Mouse (Mus musculus) spleen, adult 12 weeks (tissue): Measurements from ENCODE around the gene Imp3.

Experiments
- DNase-seq: peaks from one replicate; pipeline ENCODE4 v3.0.0; 2022; ENCODE audit warnings: low spot score

Gene Imp3

DNA sequence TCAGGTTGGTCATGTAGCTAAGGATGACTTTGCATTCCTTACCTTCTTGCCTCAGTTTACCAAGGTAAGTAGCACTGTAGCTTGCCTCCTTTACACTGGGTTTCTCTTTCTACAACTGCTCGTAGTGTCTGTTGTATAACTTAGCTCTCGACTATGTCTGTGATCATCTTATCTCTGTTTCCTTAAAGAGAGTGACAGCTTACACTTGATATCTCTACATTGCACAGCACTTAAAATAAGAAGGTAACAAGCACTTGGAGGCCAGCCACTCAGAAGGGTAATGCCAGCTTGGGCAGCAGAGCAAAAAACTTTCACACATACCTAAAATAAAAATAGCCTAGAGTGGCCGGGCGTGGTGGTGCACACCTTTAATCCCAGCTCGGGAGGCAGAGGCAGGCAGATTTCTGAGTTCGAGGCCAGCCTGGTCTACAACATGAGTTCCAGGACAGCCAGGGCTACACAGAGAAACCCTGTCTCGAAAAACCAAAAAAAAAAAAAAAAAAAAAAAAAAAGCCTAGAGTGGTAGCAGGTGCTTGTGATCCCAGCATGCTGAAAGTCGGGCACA is 36.8 kb downstream of the Imp3 start:
- no peak for DNase-seq

DNA sequence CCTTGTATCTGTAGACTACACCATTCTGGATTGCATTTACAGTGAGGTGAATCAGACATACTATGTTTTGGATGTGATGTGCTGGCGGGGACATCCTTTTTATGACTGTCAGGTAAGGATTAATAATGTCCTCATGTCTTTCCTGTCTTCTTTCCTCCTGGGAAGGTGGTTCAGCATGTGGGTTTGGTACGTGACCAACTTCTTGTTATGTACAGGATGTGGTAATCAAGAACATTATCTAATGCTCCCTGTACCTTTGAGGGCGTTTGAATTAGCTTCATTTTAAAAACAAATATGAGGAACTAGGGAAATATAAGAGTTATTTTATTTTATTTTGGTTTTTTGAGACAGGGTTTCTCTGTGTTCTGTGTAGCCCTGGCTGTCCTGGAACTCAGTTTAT is 37.9 kb downstream of the Imp3 start:
- no peak for DNase-seq

DNA sequence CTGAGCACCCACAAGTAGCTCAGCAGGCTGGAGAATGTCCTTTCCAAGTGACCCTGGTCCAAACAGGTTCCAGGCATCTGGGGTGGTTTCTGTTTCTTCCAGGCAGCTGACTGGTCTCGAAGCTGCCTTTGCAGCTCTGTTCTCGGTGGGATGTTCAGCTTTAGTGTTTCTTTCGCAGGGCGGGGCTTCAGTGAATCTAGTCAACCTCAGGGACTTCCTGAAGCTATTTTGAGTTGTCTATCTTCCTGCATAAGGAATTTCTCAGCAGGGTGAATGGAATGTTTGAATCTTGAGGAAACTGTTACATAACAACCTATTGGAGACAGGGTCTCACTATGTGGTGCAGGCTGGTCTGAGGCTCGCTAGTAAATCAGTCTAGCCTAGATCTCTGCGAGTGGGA is 42.9 kb downstream of the Imp3 start:
- no peak for DNase-seq

DNA sequence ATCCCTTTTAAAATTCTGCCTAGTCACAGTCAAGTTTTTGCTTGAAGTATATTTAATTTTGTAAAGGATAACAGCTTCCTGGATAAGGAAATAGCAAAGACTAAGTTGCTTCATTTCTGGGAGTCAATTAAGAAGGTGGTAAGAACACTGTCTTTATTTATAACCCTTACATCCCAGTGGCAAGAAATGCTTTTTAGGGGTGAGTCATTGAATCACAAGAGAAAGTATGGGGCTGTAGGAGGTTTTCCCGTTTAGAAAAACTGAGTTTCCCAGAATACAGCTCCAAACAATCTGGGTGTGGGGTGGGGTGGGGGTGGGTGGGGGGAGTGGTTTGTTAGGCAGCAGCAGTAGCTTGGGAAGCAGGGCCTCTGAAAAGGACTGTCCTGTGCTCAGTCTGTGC is 44.2 kb downstream of the Imp3 start:
- no peak for DNase-seq
